Mouse (Mus musculus) cerebellum, adult 11 months (tissue): ENCODE results near the gene Zbtb9.
A peak's percentile ranks its signal among the peaks of the same experiment; 100 is the strongest.

Experiments used
- DNase-seq: peaks from one replicate; pipeline ENCODE4 v3.0.0; 2022

The Zbtb9 gene

GRCm38 (mm10) chr17:27017564-27018499 lies 44.9 kb downstream of the Zbtb9 start:
- peak; percentile 86 for DNase-seq

DNA sequence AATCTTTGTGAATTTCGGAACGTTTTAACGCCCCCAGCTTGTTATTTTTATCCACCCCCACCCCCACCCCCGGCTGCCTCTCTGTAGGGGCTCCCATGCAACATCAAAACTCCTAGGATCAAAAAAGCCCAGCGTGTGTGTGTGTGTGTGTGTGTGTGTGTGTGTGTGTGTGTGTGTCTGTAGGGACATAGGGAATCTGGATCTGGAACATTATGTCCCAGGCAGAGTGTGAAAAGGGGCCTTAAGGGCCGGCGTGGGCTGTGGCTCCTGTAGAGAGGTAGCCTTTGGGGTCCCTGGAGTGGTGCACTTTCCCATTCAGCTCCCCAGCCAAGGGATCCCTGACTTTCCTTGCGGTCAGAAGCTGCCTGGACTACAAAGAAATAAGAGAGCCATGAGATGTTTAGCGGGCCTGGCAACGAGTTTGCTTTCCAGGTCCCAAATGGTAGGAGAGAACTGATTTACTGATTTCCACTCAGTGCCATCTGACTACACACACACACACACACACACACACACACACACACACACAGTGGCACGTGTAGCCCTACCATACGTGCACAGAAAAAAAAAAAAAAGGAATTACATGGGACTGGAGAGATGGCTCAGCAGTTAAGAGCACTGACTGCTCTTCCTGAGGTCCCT lies 45.7 kb downstream of the Zbtb9 start:
- DNase-seq, result no peak

GRCm38 (mm10) chr17:27021076-27021475 lies 48.1 kb downstream of the Zbtb9 start:
- DNase-seq, result peak; percentile 77

GRCm38 (mm10) chr17:27021736-27022135 lies 48.8 kb downstream of the Zbtb9 start:
- DNase-seq, result no peak

- no peak for DNase-seq
These were observed 50.4 kb downstream of the Zbtb9 start for GRCm38 (mm10) chr17:27023342-27023741.

DNA sequence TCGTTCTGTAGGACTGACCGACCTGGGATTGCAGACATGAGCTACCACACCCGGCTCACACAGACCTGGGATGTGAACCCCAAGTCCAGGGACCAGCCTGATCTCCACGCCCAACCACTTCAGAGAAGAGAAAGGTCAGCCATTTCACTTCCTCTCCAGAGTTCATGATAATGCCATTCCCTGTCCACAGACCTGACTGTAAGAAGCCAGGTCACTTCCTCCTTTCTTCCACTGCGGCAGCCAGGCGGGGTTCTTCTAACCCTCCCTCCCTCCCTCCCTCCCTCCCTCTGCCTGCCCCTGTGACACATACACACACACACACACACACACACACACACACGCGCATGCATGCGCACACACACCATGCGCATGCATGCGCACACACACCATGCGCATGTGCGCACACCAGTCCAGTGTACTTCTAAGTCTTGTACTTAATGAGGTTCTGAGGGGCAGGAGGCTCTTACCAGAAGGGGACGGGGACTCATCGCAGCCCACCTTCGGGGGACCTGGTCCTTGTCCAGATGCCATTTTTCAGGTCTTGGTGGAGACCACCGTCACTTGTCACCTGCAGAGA lies 52.4 kb downstream of the Zbtb9 start:
- no peak for DNase-seq

DNA sequence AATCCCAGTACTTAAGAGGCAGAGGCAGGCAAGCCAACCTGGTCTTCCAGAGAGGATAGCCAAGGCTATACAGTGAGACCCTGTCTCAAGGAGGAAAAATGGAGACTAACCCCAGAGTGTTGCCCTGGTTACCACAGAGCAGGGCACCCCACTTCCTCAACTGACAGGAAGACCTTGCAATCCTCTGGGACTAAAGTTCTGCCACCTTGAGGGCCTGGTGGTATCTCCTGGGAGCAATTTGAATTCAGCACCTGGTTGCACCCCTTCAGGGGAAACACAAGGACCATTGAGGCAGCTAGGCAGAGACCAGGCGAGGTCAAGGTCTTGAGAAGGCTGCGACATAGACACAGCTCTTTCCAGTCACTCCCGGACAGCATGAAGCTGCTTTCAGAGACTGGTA lies 53.0 kb downstream of the Zbtb9 start:
- no peak for DNase-seq

- DNase-seq, result no peak
These were observed 54.7 kb downstream of the Zbtb9 start for GRCm38 (mm10) chr17:27027460-27028283.

- peak; percentile 89 for DNase-seq
These were observed 55.4 kb downstream of the Zbtb9 start for GRCm38 (mm10) chr17:27028284-27028795.

- DNase-seq, result no peak
These were observed 55.9 kb downstream of the Zbtb9 start, which contains the start of gene Bak1 for GRCm38 (mm10) chr17:27028909-27029308. Gene Bak1, minus strand, starts transcription at chr17:27029009.

DNA sequence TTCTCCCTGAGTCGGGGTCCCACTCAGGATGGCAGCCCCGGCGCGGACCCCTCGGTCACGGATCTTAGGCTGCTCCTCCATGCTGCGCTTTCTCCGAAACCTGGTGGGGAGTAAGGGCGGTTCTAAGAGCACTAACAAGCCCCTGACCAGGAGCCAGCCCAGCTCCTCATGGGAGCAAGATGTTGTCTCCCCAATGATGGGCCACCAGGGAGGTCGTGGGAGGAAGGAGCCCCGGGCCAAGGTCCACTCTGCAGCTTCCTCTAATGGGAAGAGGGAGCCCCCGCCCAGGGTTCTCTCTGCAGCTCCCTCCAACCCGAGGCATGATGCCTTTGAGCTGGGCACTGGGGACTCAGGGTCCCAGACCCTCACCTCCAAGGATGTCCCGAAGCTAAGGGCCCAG lies 56.5 kb downstream of the Zbtb9 start:
- DNase-seq, result no peak

DNA sequence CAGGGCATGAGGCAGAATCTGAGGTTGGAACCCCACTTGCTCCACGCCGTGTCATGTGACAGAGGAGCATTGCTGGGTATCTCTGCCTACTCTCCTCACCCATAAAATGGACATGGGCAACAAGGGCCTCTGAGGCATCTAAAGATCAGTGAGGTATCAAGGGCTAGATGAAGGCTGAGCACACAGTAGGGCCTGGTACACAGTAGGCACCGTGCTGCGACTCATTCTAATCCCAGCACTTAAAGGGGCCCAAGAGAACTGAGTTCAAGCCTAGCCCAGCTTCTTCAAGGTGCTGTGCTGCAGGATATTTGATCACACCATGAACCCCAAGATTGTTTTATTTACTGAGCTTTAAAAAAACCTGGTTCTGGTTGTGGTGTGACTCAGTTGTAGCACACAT lies 57.9 kb downstream of the Zbtb9 start:
- no peak for DNase-seq

GRCm38 (mm10) chr17:27032328-27032727 lies 59.4 kb downstream of the Zbtb9 start:
- DNase-seq, result no peak

GRCm38 (mm10) chr17:27032869-27033268 lies 59.9 kb downstream of the Zbtb9 start:
- DNase-seq, result peak; percentile 74

- DNase-seq, result no peak
These were observed 63.5 kb downstream of the Zbtb9 start for GRCm38 (mm10) chr17:27036465-27036864.

DNA sequence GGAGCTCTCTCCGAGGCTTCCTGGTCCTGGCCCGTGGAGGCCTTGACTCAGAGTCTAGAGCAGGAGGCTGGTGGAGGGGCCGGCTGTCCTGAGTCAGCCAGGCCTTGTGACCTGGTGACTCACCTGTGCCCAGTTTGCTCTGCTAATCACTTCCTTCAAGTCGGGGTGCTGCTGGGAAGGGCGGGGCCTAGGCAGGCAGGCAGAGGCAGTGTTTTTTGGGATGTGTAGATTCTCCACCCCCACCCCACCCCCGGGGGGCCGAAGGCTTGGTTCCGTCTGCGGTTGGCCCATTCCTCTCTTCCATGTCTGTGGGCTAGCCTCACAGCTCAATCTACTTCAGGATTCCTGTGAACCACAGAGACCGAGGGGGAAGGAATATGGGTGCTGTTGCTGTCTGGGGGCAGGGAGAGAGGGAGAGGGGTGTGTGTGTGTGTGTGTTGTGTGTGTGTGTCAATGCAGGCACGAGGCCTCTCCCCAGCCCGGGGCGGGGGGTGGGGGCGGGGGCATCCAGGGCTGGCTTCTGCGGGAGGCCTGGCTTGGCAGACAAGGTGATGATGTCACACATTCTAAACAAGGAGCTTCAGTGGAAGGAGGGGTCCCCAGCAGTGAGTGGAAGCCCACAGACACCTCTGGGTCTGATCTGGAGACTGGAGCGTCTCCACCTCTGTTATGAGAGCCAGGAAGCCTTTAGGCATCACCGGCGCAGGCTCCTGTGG lies 65.5 kb downstream of the Zbtb9 start:
- no peak for DNase-seq

DNA sequence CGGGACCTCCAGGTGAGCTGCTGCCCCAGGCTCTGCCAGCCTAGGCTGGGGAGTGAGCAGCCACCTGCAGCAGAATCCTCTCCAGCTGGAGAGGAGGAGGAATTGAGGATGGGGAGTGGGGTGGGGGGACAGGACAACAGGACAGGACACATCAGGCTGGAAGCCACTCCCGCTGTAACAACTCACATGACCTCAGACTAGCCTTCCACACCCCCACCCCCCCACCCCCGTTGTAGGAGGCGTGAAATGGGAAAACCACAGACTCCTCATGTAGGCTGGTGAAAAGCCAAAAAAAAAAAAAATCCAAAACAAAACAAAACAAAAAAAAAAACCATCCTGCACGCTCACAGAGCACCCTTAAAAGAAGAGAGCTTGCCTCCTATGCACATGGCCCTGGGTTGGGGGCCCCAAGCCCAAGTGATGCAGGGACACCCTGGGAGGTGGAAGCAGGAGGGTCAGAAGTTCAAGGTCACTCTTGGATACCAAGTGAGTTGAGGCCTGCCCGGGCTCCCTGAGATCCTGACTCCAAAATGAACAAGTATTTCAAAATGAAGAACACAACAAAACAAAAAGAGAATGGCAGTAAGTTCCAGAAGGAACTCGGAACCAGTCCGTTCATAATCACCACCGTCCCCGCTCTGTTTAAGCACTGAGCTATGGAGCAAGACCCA lies 66.6 kb downstream of the Zbtb9 start:
- DNase-seq, result no peak

DNA sequence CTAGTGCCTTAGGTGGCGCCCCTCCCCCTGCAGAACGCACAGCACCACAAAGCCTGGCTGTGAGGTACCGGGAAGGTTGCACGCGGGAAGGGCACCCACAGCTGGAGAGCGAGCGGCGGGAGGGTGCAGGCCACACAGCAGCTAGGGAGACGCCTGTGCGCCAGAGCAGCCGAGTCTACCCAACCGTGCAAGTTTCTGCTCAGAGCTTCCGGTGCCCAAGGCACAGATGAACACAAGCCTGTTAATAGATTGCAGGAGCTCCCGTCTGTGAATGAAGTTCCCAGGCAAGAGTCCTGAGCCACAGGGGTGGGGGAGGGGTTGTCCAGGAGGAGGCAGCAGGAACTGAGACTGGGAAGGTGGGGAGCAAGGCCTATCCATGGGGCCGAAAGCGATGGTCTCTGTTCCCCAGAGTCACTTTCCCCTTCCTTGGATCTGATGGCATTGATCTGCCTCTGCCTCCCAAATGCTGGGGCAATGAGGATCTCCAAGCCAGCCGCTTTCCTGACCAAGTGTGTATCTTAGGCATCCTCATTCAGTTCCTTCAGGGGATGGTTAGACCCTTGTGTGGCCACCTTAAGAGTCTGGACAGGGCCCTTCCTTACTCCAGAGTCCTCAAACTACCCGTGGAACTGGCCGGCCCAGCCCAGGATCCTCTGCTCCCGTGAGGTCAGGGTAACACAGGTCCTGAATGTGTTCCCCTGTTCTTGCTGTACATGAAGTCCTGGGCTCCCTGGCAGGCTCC lies 67.5 kb downstream of the Zbtb9 start:
- no peak for DNase-seq

GRCm38 (mm10) chr17:27041046-27041786 lies 68.2 kb downstream of the Zbtb9 start:
- DNase-seq, result no peak

DNA sequence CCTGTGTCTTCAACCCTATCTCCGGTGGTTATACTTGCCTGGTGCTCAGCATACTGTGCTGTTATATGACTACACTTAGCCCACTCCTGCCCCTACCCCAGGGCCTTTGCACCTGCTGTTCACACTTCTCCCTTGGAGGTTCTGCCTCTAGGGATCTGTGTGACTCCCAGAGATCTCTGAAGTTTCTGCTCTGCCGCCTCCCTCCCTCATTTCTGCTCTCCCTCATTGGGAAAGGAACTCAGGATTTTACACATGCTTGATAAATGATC lies 68.8 kb downstream of the Zbtb9 start:
- no peak for DNase-seq
